Mouse (Mus musculus): Measurements from ENCODE around the gene Tmem201. TPM values are rescaled to one million over a fixed set of nuclear protein-coding genes. Genes with fewer than 3 reads are reported as not detected.

Tmem201 gene
- polyA plus RNA-seq, 1 experiment, result 146 TPM

GRCm38 (mm10) chr4:149671175-149671574 lies 66.7 kb downstream of the Tmem201 start:
- no peak overlapping the region for H3K27ac ChIP-seq (ENCODE audit: insufficient read depth, low read length)
- H3K4me3 ChIP-seq (replicated peaks; ENCODE audit: insufficient read depth, low read depth, low read length), result no peak overlapping the region
- DNase-seq, result no peak
- 95% methylated on average over 6 of the region's 6 CpGs for WGBS
- H3K27me3 ChIP-seq (ENCODE audit: control insufficient read depth, insufficient read depth, low read length), result no peaks in the 10 kb centered on the region
- no peak for TF ChIP-seq CTCF (IDR thresholded peaks at IDR 0.05; ENCODE audit: borderline replicate concordance, insufficient read depth, low read depth, low read length)
- TF ChIP-seq POLR2A (IDR thresholded peaks at IDR 0.05; ENCODE audit: borderline replicate concordance, insufficient read depth, low read length), result no peak
- no peaks in the 10 kb centered on the region for H3K4me1 ChIP-seq (ENCODE audit: control insufficient read depth, insufficient read depth, low read length)

- TF ChIP-seq POLR2A (IDR thresholded peaks at IDR 0.05; ENCODE audit: borderline replicate concordance, insufficient read depth, low read length) (no peak), CTCF (IDR thresholded peaks at IDR 0.05; ENCODE audit: borderline replicate concordance, insufficient read depth, low read depth, low read length) (no peak)
- DNase-seq, result no peak
- WGBS, result 90% methylated on average over 6 of the region's 6 CpGs
- Histone ChIP-seq H3K4me3 (replicated peaks; ENCODE audit: insufficient read depth, low read depth, low read length) (no peak overlapping the region), H3K4me1 (ENCODE audit: control insufficient read depth, insufficient read depth, low read length) (no peaks in the 10 kb centered on the region), H3K27ac (ENCODE audit: insufficient read depth, low read length) (no peak overlapping the region), H3K27me3 (ENCODE audit: control insufficient read depth, insufficient read depth, low read length) (no peaks in the 10 kb centered on the region)
Observed at GRCm38 (mm10) chr4:149665692-149666090, 72.2 kb downstream of the Tmem201 start.

Other genes with a start within 250 kb of the Tmem201 start
- gene Ctnnbip1, start 219.8 kb downstream of the Tmem201 start, polyA plus RNA-seq (2012; rRNA removed), result 33.3 and 34.6 TPM in 2 replicates
- gene Clstn1, start 151.6 kb downstream of the Tmem201 start, polyA plus RNA-seq (2012; rRNA removed), result 301 and 324 TPM in 2 replicates
- 8.3 and 8.6 TPM in 2 replicates for gene Pik3cd, start 35.5 kb downstream of the Tmem201 start, polyA plus RNA-seq (2012; rRNA removed)
- 73.4 and 77.0 TPM in 2 replicates for gene Slc25a33, start 36.2 kb upstream of the Tmem201 start, polyA plus RNA-seq (2012; rRNA removed)
- gene Spsb1, start 217.0 kb upstream of the Tmem201 start, polyA plus RNA-seq (2012; rRNA removed), result 25.3 and 26.3 TPM in 2 replicates